Mouse (Mus musculus) heart, postnatal 10 days (tissue): ENCODE measurements around the gene Dlk2. TPM values are rescaled to one million over a fixed set of nuclear protein-coding genes. Genes with fewer than 3 reads are reported as not detected.

Experiments
- DNase-seq, 2 experiments: peaks; one replicate each; pipeline ENCODE4 v3.0.0; 2021
- intact Hi-C: fragments of 180-260 bp; cut with DNase I; formaldehyde crosslinking; loops from one replicate; pipeline ENCODE4 v1.15.1; 2025
- total RNA-seq, 2 experiments: library from RNA; stranded (reverse); gene quantifications; 2 replicates each; pipeline ENCODE4 v1.2.3; 2021

The Dlk2 gene
- total RNA-seq, 2 experiments from 2014 or later: 0.57 to 1.0 TPM

- intact Hi-C loops: no loop called here
Observed at GRCm38 (mm10) chr17:46309835-46310234, 12.6 kb downstream of the Dlk2 start.

GRCm38 (mm10) chr17:46310515-46310914, 13.3 kb downstream of the Dlk2 start:
- intact Hi-C loops: no loop called here
- DNase-seq: no peak

More at GRCm38 (mm10) chr17:46309835-46310234, 12.6 kb downstream of the Dlk2 start:
- no peak for DNase-seq

- intact Hi-C loops: no loop called here
- DNase-seq: no peak
Observed at GRCm38 (mm10) chr17:46313135-46313715, 16.0 kb downstream of the Dlk2 start.

GRCm38 (mm10) chr17:46315813-46316212, 18.6 kb downstream of the Dlk2 start:
- intact Hi-C loops: no loop called here
- DNase-seq: no peak

GRCm38 (mm10) chr17:46320492-46320891, 23.3 kb downstream of the Dlk2 start:
- intact Hi-C loops: no loop called here
- DNase-seq: peak in 1 of 2 experiments; percentile 26

- no peak for DNase-seq
- intact Hi-C loops: no loop called here
Observed at GRCm38 (mm10) chr17:46322046-46322823, 25.0 kb downstream of the Dlk2 start.

- DNase-seq: no peak
- intact Hi-C loops: no loop called here
Observed at GRCm38 (mm10) chr17:46327413-46327905, 30.2 kb downstream of the Dlk2 start.

GRCm38 (mm10) chr17:46327906-46328534, 30.8 kb downstream of the Dlk2 start, which contains the start of gene Abcc10:
Abcc10 (minus strand) TSS chr17:46328352.
- intact Hi-C loops: loop anchor here (2.0 kb wide), 1 partner anchor 55 kb away; the partner anchor contains the start of gene Zfp318
- peak; percentile 97 to 98 for DNase-seq

- intact Hi-C loops: loop anchor here (2.0 kb wide), 1 partner anchor 54 kb away; the partner anchor contains the start of gene Zfp318
Observed at GRCm38 (mm10) chr17:46328723-46329122, 31.5 kb downstream of the Dlk2 start.

GRCm38 (mm10) chr17:46336475-46336874, 39.3 kb downstream of the Dlk2 start:
- no peak for DNase-seq
- intact Hi-C loops: no loop called here

More at GRCm38 (mm10) chr17:46328723-46329122, 31.5 kb downstream of the Dlk2 start:
- no peak for DNase-seq

GRCm38 (mm10) chr17:46341208-46341607, 44.0 kb downstream of the Dlk2 start:
- no peak for DNase-seq
- intact Hi-C loops: no loop called here

- intact Hi-C loops: no loop called here
- no peak for DNase-seq
Observed at GRCm38 (mm10) chr17:46351026-46351700, 53.9 kb downstream of the Dlk2 start.

Other genes with a start within 250 kb of the Dlk2 start
- 100 to 1,000 TPM; 121 to 129 TPM for gene Mrps18a, start 186.4 kb upstream of the Dlk2 start, total RNA-seq
- gene Rsph9, start 153.2 kb upstream of the Dlk2 start, total RNA-seq: 1 to 10 TPM; 1.3 to 2.3 TPM
- 10 to 100 TPM; 18.5 to 21.6 TPM for gene Mad2l1bp, start 143.9 kb upstream of the Dlk2 start, total RNA-seq
- 10 to 100 TPM; 83.5 to 84.8 TPM for gene Gtpbp2, start 136.4 kb upstream of the Dlk2 start, total RNA-seq
- 10 to 100 TPM; 11.6 to 15.9 TPM for gene Polh, start 94.8 kb upstream of the Dlk2 start, total RNA-seq
- 10 to 100 TPM; 21.6 to 27.4 TPM for gene Xpo5, start 94.6 kb upstream of the Dlk2 start, total RNA-seq
- 10 to 100 TPM; 23.8 to 26.9 TPM for gene Polr1c, start 49.4 kb upstream of the Dlk2 start, total RNA-seq
- gene Yipf3, start 49.3 kb upstream of the Dlk2 start, total RNA-seq: 10 to 100 TPM; 69.3 to 75.1 TPM
- gene Lrrc73, start 43.9 kb upstream of the Dlk2 start, total RNA-seq: under 1 TPM; 0.38 to 0.40 TPM
- gene Tjap1, start 14.4 kb upstream of the Dlk2 start, total RNA-seq: 10 to 100 TPM; 54.0 to 56.3 TPM
- gene Abcc10, start 30.9 kb downstream of the Dlk2 start, total RNA-seq: 1 to 10 TPM; 5.4 to 6.1 TPM
- 10 to 100 TPM; 22.5 to 25.3 TPM for gene Zfp318, start 86.3 kb downstream of the Dlk2 start, total RNA-seq
- under 1 TPM in 1 of 2 experiments, not detected in 1; 0.26 TPM for gene Crip3, start 131.5 kb downstream of the Dlk2 start, total RNA-seq
- gene Slc22a7, start 141.0 kb downstream of the Dlk2 start, total RNA-seq: not detected
- under 1 TPM; 0.40 to 0.48 TPM for gene Ttbk1, start 190.3 kb downstream of the Dlk2 start, total RNA-seq
- 1 to 10 TPM; 3.7 to 4.0 TPM for gene Dnph1, start 199.3 kb downstream of the Dlk2 start, total RNA-seq
- 10 to 100 TPM; 13.8 to 18.8 TPM for gene Cul9, start 249.0 kb downstream of the Dlk2 start, total RNA-seq